Mouse (Mus musculus): Measurements from ENCODE around the gene Id4. TPM values are rescaled to one million over a fixed set of nuclear protein-coding genes. Genes with fewer than 3 reads are reported as not detected.

The Id4 gene
- total RNA-seq (2021), result 10 to 100 TPM; 41.7 to 44.6 TPM

- DNase-seq (ENCODE audit: low spot score in 2 of 2), result peak; percentile 91 to 94
- intact Hi-C loops (cut with DNase I), result loop anchor here (5.0 to 10.0 kb wide), 4 partner anchors 33 to 593 kb away; no protein-coding TSS in a partner anchor
Observed at GRCm38 (mm10) chr13:48260690-48261278, at the start of gene Id4. Gene Id4 (plus strand): TSS chr13:48261228.

- intact Hi-C loops (cut with DNase I), result loop anchor here (5.0 to 10.0 kb wide), 3 partner anchors 35 to 95 kb away; partner anchors contain the start of gene Id4
Observed at GRCm38 (mm10) chr13:48227136-48227535, 33.9 kb upstream of the Id4 start.

GRCm38 (mm10) chr13:48227712-48228111 lies 33.3 kb upstream of the Id4 start:
- intact Hi-C loops (cut with DNase I), result loop anchor here (5.0 to 10.0 kb wide), 3 partner anchors 35 to 95 kb away; partner anchors contain the start of gene Id4

More at GRCm38 (mm10) chr13:48227136-48227535, 33.9 kb upstream of the Id4 start:
- peak; percentile 8 to 16 for DNase-seq (ENCODE audit: low spot score in 2 of 2)

GRCm38 (mm10) chr13:48228114-48228513 lies 32.9 kb upstream of the Id4 start:
- intact Hi-C loops (cut with DNase I), result loop anchor here (5.0 to 10.0 kb wide), 3 partner anchors 34 to 96 kb away; partner anchors contain the start of gene Id4
- DNase-seq (ENCODE audit: low spot score in 2 of 2), result no peak

More at GRCm38 (mm10) chr13:48227712-48228111, 33.3 kb upstream of the Id4 start:
- DNase-seq (ENCODE audit: low spot score in 2 of 2), result peak; percentile 93 to 94

- intact Hi-C loops (cut with DNase I), result no loop called here
Observed at GRCm38 (mm10) chr13:48230996-48231395, 30.0 kb upstream of the Id4 start.

GRCm38 (mm10) chr13:48236436-48236835 lies 24.6 kb upstream of the Id4 start:
- DNase-seq (ENCODE audit: low spot score in 2 of 2), result no peak
- intact Hi-C loops (cut with DNase I), result no loop called here

More at GRCm38 (mm10) chr13:48230996-48231395, 30.0 kb upstream of the Id4 start:
- peak in 1 of 2 experiments; percentile 15 for DNase-seq (ENCODE audit: low spot score in 2 of 2)

GRCm38 (mm10) chr13:48236865-48237264 lies 24.2 kb upstream of the Id4 start:
- DNase-seq (ENCODE audit: low spot score in 2 of 2), result no peak
- intact Hi-C loops (cut with DNase I), result no loop called here

GRCm38 (mm10) chr13:48237516-48237915 lies 23.5 kb upstream of the Id4 start:
- intact Hi-C loops (cut with DNase I), result no loop called here
- no peak for DNase-seq (ENCODE audit: low spot score in 2 of 2)

GRCm38 (mm10) chr13:48245235-48246012 lies 15.6 kb upstream of the Id4 start:
- intact Hi-C loops (cut with DNase I), result no loop called here

GRCm38 (mm10) chr13:48252559-48252958 lies 8.5 kb upstream of the Id4 start:
- DNase-seq (ENCODE audit: low spot score in 2 of 2), result no peak
- intact Hi-C loops (cut with DNase I), result no loop called here

More at GRCm38 (mm10) chr13:48245235-48246012, 15.6 kb upstream of the Id4 start:
- DNase-seq (ENCODE audit: low spot score in 2 of 2), result no peak

GRCm38 (mm10) chr13:48255026-48255425 lies 6.0 kb upstream of the Id4 start:
- no peak for DNase-seq (ENCODE audit: low spot score in 2 of 2)

GRCm38 (mm10) chr13:48261341-48262221 lies 553 bp downstream of the Id4 start:
- intact Hi-C loops (cut with DNase I), result loop anchor here (5.0 to 10.0 kb wide), 4 partner anchors 34 to 594 kb away; no protein-coding TSS in a partner anchor
- peak; percentile 58 for DNase-seq (ENCODE audit: low spot score in 2 of 2)

More at GRCm38 (mm10) chr13:48255026-48255425, 6.0 kb upstream of the Id4 start:
- intact Hi-C loops (cut with DNase I), result no loop called here

GRCm38 (mm10) chr13:48262451-48262969 lies 1.5 kb downstream of the Id4 start:
- intact Hi-C loops (cut with DNase I), result loop anchor here (5.0 to 10.0 kb wide), 4 partner anchors 35 to 595 kb away; no protein-coding TSS in a partner anchor
- peak; percentile 11 to 20 for DNase-seq (ENCODE audit: low spot score in 2 of 2)

- DNase-seq (ENCODE audit: low spot score in 2 of 2), result no peak
- intact Hi-C loops (cut with DNase I), result loop anchor here (10.0 kb wide), 2 partner anchors 190 to 430 kb away; no protein-coding TSS in a partner anchor
Observed at GRCm38 (mm10) chr13:48265029-48265428, 4.0 kb downstream of the Id4 start.

GRCm38 (mm10) chr13:48273451-48274069 lies 12.5 kb downstream of the Id4 start:
- intact Hi-C loops (cut with DNase I), result loop anchor here (5.0 kb wide), 1 partner anchor 926 kb away; no protein-coding TSS in a partner anchor
- peak; percentile 15 to 18 for DNase-seq (ENCODE audit: low spot score in 2 of 2)

- intact Hi-C loops (cut with DNase I), result loop anchor here (5.0 kb wide), 1 partner anchor 927 kb away; no protein-coding TSS in a partner anchor
Observed at GRCm38 (mm10) chr13:48274107-48274506, 13.1 kb downstream of the Id4 start.

GRCm38 (mm10) chr13:48276981-48277380 lies 16.0 kb downstream of the Id4 start:
- no peak for DNase-seq (ENCODE audit: low spot score in 2 of 2)
- intact Hi-C loops (cut with DNase I), result no loop called here

More at GRCm38 (mm10) chr13:48274107-48274506, 13.1 kb downstream of the Id4 start:
- no peak for DNase-seq (ENCODE audit: low spot score in 2 of 2)

- DNase-seq (ENCODE audit: low spot score in 2 of 2), result no peak
- intact Hi-C loops (cut with DNase I), result no loop called here
Observed at GRCm38 (mm10) chr13:48284426-48284825, 23.4 kb downstream of the Id4 start.

All from left cerebral cortex, postnatal 36 days (tissue).